Mouse (Mus musculus): ENCODE results near the gene Ssc5d.
"Not testable (repeated sequence)": the region's sequence is repeated elsewhere in the genome, so short reads cannot be mapped to it uniquely, and the experiment has no call there.

Ssc5d gene

DNA sequence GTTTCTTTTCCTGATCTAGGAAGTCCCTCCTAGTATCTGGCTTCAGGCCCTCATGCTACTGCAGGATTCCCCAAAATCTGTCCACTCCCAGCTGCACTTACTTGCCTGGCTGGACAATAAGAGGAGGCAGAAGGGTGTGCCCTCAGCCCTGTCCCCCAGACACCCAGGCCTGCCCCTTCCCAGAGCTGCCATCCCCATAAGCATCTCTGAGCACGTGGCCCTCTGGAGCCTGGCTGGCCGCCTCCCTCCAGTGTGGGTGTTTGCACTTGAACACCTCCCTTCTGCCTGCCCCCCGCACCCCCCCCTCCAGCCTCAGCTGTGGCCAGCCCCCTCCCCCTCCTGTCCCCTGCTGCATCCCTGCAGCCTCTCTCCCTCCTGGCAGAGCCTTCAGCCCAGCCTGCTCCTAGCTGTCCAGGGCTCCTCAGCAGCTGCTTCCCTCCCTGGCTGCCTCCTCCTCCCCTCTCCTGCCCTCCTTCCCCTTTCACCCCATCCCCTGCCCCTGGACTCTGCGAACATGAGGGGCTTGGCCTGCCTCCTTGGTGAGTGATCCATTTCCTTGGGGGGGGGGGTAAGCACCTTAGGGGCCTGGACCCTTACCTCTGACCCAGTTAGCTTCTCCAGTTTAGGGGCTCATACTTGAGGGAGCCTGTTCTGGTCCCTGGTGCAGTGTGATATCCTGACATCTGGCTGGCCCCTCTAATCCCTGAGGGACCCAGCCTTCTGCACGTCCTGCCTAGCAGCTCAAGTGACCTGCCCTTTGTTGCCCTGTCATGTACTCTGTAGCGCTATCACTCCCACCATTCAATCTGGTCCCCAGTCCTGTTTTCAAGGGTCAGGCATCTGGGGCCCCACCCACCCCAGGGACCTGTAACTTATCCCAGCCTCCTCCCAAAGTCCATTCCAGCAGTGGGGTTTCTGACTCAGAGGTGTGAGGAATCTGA is at the start of gene Ssc5d:
Gene Ssc5d, plus strand, starts transcription at position 345 of the 941 bp plus-strand sequence.
- DNase-seq (ENCODE audit: extremely low spot score, low spot score) = peak; percentile 62

DNA sequence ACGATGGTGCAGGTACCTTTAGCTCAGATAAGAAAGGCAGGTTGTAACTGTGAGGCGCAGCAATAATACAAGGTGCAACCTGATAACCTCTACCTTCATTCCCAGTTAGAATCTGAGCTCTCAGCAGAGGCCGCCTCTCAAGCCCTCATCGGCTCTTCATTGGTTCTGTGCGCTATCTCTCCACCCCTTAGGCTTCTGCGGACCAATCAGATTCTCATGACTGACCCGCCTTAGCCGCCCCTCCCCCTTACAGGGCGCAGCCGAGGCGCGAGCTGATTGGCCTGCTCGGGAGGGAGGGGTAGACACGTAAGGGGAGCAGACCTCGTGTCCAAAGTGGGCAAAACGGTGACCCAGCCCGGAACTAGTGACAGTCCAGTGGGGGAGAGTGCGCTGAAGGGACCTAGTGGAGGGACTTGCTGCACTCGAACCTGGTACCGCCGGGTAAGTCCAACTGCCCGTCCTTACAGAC is 48.8 kb upstream of the Ssc5d start, which contains the start of gene Isoc2a:
Gene Isoc2a, plus strand, starts transcription at position 401 of the 469 bp plus-strand sequence.
- DNase-seq (ENCODE audit: extremely low spot score, low spot score) = peak; percentile 90

DNA sequence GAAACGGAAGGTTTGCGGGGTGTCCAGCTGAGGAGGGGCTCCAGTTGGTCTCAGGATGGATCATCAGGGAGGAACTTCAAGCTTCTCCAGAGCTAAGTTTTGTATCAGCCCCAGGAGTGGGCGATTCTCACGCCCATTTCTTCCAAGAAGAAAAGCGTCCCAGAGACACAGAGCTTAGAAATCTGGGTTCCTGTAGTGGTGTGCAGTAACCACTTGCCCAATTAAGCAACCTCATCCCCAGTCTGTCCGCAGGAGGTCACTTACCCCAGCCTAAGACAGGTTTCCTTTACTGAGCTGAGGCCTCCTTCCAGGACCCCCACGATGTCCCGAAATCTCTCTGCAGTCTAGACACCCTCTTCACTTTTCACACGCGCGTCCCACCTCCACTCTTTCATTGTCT is 48.4 kb upstream of the Ssc5d start:
- DNase-seq (ENCODE audit: extremely low spot score, low spot score) = no peak

DNA sequence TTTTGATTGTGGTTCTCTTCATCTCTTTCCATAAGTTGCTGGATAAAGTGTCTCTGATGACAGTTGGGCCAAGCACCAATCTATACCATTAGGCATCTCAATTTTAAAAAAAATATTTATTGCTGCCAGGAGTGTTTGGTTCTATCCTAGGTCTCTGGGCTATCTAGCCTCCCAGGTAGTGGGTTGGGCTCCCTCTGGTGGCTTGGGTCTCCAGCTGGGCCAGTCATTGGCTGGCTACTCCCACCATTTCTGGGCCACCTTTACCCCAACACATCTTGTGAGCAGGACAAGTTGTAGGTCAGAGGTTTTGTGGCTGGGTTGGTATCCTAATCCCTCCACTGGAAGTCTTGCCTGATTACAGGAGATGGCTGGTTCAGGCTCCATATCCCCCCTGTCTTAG is 47.4 kb upstream of the Ssc5d start:
- no peak for DNase-seq (ENCODE audit: extremely low spot score, low spot score)

DNA sequence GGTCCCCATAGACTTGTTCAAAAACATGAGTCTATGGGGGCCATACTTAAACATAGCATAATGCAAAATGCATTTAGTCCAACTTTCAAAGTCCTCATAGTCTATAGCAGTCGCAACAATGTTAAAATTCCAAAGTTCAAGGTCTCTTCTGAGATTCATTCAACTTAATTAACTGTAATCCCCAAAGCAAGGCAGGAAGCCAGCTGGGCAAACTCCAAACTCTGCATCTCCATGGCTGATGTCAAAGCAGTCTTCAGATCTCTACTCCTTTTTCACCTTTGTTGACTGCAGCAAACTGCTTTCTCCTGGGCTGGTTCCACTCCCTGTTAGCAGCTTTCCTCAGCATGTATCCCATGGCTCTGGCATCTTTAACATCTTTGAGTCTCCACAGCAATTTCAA is 46.5 kb upstream of the Ssc5d start:
- DNase-seq (ENCODE audit: extremely low spot score, low spot score) = not testable (repeated sequence)

DNA sequence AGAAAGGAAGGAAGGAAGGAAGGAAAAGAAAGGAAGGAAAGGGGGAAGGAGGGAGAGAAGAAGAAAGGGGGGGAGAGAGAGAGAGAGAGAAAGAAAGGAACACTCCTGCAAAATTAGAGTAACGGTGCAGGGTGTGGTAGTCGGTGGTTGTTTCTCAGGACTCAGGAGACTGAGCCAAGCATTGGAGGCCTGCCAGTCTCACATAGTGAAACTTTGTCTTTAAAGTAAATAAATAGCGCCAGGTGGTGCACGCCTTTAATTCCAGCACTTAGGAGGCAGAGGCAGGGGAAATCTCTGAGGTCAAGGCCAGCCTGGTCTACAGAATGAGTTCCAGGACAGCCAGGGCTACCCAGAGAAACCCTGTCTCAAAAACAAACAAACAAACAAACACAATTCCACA is 38.9 kb upstream of the Ssc5d start:
- DNase-seq (ENCODE audit: extremely low spot score, low spot score) = no peak

DNA sequence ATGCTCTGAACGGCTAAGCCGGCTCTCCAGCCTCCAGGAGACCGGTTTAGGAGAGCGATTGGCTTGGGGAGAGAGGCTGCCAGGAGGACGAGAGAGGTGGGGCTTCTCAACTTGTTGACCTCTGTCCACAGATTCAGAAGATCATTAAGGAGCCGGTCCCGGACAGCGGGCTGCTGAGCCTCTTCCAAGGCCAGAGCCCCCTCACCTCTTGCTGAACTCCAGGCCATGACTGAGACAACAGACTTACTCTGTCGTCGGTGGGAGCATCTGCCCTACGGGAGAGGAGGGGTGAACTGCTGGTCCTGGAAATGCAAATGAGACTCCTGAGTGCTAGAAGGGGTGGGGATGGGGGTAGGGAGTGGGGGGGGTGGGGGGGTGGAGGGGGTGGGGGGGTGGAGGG is 30.4 kb upstream of the Ssc5d start:
- DNase-seq (ENCODE audit: extremely low spot score, low spot score) = no peak

DNA sequence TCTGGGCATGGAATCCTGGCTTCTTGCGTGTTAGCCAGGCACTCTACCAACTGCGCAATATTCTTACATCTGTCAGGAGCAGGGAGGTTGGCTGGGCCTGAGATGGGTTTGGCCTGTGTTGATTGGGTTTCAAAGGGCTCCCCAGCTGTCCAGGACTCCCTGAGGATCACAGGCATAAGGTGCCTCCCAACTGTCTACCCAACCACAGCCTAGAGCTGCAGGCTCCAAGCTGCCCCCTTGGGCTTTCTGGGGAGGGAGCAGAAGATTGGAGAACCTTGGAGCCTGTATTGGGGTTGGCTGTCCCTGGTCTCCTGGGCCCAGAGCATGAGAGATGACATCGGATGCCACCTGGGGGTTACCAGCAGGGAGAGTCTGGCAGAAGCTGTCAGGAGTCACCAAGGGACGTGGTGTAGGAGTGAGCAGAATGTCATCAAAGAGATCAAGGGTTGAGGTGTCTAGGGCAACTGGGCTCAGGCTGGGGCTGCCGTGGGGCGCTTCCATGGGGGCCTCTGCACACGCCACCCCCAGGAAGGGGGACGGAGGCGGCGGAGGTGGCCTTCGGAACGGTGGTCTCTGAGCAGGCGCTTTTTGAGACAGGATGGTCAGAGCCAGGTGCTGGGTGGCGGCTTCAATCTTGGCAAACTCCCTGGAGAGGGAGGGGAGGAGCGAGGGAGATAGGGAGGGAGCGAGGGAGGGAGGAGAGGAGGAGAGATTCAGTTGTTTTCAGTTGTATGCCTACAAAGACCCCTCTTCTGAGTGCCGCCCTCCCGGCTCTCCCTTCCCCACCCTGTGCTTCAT is 26.5 kb upstream of the Ssc5d start:
- no peak for DNase-seq (ENCODE audit: extremely low spot score, low spot score)

DNA sequence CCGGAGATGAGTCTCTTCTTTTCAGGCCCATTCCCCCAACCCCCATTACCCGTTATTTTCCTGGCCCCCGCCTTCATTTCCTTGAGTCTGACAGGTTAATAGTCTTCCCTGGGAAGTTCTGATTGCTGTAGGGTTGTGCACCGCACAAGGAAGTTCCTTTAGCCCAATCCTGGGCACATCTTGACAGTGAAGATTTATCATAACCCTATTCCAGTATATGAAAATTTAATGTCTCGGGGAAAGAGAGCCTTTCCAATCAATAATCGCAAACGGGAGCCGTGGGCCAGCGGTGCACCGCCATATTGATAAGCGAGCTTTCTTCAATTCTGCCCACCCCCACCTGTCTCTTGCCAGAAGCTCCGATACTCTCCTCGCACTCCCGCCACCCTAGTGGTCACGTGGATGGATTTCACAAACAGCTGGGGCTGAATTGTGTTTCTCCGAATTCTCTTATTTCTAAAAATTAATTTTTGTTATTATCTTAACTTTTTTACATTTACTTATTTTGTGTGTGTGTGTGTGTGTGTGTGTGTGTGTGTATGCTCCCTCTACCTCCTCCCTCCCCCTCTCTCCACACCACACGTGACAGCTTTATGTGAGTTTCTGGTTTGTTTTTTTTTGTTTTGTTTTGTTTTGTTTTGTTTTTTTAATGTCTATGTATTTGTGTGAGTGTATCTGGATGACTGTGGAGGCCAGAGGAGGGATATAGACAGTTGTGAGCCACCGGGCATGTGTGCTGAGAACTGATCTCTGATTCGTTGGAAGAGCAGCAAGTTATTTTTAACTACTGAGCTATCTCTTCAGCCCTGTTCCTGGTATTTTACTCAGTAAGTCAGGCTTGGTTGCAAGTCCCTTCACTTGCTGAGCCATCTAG is 25.7 kb upstream of the Ssc5d start:
- peak; percentile 31 for DNase-seq (ENCODE audit: extremely low spot score, low spot score)

DNA sequence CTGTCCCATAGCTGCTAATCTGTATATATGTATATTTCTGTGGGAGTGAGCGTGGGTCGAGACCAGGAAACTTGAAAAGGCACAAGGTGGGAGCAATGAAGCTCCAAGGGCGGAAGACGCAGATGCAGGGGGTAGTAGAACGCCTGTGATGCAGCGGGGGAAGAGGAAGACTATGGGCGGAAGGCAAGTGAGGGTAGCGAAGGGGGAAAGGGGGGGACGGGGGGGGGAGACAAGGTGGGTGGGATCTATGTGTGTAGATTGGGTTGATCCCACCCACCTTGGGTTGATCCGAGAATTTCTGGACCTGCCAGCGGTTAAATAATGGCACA is 25.1 kb upstream of the Ssc5d start:
- DNase-seq (ENCODE audit: extremely low spot score, low spot score) = no peak

DNA sequence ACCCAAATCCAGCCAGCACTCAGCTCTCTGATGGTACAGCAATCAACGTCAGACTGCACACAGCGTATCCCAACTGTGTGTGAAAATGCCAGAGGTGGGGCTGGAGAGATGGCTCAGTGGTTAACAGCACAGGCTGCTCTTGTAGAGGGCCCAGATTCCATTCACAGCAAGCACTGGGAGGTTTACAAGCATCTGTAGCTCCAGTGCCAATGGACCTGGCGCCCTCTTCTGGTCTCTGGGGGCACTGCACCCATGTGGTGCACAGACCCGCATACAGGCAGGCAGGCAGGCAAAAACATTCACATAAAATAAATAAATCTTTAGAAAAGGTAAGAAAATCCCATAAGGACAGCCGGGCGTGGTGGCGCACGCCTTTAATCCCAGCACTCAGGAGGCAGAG is 24.4 kb upstream of the Ssc5d start:
- DNase-seq (ENCODE audit: extremely low spot score, low spot score) = peak; percentile 38

DNA sequence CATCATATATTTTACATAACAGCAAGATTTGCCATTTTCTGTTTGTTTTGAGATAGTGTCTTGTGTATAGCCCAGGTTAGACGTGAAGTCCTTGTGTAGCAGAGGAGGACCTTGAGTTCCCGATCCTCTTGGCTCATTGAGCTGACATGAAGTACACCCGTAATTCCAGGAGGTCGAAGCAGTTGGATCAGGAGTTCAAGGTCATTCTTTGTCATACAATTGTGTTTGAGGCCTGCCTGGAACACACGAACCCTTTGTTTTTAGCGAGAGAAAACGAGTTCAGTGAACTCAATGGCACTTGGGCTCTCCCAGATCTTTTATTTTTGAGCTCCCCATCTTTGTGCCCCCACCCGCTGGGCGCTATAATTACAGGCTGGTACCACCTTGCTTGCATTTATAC is 23.2 kb upstream of the Ssc5d start:
- DNase-seq (ENCODE audit: extremely low spot score, low spot score) = no peak

DNA sequence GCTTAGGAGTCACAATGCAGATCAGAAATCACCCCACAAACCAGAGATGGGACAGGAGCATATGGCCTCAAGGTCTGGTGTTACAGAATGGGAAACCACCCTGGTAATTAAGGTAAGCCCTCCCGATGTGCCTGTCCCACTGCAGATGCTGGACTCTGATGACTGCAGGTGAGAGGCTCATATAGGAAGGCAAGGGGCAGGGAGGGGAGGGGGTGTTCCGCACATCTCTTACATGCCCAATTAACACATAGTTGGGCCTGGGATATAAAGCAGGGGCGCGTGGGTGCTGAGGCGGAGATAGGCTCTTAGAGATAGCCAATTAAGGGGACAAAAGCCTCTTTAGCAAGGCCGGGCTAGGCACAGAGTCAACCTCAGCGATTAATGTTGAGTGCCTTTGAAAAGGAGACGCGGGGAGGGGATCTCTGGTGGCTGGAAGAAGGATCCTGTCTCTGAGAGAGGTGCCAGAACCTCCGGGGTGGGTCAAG is 19.1 kb upstream of the Ssc5d start, which contains the start of gene Gm36210:
Gene Gm36210, minus strand, starts transcription at position 51 of the 485 bp plus-strand sequence.
- no peak for DNase-seq (ENCODE audit: extremely low spot score, low spot score)

DNA sequence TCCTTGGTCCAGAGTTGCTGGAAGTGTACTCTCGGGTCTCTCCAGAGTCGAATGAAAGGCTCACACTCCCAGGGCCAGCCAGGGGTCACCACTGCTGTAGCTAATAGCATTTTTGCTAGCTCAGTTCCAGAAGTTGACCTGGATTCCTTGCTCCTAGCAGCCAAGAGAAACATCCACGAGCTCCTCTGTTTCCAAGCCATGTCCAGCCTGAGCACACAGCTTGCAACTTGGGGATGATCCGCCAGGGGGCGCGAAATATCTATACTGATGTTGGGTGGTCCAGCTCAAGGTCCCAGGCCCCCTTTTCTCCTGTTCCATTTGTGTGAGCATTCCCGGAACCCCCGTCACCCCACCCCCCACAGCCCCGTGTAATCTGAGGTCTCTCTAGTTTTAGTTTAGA is 14.0 kb upstream of the Ssc5d start:
- peak; percentile 70 for DNase-seq (ENCODE audit: extremely low spot score, low spot score)

DNA sequence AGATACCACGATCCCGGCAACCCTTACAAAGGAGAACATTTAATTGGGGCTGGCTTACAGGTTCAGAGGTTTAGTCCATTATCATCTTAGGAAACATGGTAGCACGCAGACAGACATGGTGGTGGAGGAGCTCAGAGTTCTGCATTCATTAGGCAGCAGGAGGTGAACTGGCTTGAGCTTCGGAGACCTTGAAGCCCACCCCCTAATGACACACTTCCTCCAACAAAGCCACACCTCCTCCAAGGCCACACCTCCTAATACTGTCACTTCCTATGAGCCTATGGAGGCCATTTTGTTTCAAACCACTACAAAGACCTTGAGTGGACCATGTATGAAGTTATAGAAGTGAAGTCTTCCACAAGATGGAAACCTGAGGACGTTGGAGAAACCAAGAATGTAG is 13.3 kb upstream of the Ssc5d start:
- no peak for DNase-seq (ENCODE audit: extremely low spot score, low spot score)

DNA sequence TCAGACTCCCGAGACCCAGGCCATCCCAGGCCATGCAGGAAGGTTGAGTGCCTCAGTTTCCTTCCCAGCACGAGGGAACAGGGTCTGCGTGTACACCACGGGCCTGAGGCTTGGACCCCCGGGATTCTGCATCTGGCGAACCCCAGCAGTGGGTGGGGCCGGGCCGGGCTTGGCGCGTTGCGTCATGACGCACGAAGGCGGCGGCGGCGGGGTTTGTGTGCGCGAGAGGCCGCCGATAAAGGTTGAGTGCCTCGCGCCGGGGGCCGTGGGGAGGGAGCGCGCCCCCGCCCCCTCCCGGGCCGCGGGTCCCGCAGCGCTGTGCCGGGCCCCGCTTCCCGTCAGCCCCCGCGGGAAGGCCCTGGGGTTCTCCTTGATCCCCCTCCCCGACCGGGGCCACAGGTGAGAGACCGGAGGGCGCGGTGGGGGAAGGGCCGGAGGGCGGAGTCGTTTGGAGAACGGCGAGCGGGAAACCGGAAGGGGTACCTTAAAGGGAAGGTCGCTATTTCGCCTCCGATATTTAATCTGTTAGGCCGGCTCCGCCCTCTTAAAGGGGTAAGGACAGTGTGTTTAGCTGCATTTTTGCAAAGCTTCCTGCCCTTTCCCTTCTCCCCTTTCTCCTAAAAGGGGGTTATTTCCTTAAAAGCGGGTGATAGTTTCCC is 10.4 kb upstream of the Ssc5d start, which contains the start of gene Zfp628:
Gene Zfp628, plus strand, starts transcription at position 211 of the 659 bp plus-strand sequence.
- peak; percentile 98 for DNase-seq (ENCODE audit: extremely low spot score, low spot score)

DNA sequence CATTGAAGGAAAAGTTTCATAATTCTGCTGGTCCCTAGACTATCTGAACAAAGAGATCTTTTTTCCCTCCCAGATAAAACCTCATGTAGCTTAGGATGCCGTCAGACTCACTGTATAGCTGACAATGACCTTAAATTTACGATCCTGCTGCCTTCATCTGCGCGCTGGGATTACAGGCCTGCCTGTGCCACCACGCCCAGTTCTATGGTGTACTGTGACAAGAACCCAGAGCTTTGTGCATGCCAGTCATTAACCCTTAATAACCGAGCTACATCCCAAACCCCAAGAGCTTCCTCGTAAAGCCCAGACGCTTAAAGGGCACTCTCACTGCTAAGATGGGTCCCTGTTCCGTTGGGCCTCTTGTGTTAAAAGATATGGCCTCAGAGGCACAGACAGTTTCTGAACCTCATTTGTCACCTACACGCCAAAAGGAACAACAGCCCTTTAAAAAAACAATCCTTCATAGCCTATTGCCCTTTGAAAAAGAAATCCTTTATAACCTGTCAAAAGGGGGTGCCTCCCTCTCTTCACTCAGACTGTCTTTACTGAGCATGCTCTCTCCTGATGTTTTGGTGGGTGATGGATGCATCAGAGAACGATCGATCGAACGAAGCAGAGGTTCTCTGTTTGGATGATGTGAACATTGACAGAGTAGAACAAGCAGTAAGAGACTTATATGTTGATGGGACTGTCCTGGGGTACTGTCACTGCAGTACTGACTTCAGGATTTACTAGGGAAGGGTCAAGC is 9.7 kb upstream of the Ssc5d start:
- DNase-seq (ENCODE audit: extremely low spot score, low spot score) = peak; percentile 37

DNA sequence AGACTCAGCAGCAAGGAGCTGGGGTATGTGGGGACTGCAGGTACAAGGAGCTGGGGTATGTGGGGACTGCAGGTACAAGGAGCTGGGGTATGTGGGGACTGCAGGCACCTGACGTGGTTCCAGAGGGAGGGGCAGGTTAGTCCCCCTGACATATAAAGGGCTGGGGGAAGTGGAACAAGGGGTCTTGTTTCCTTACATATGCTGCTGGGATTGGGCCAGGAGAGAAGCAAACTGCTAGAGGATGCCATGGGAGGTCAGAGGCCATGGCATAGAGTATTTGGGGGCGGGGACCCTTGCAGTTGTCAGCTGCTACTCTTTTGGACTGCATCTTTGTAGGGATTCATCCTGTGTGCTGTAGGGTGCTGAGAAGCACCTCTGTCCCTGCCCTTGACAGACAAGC is 8.1 kb upstream of the Ssc5d start:
- DNase-seq (ENCODE audit: extremely low spot score, low spot score) = no peak

DNA sequence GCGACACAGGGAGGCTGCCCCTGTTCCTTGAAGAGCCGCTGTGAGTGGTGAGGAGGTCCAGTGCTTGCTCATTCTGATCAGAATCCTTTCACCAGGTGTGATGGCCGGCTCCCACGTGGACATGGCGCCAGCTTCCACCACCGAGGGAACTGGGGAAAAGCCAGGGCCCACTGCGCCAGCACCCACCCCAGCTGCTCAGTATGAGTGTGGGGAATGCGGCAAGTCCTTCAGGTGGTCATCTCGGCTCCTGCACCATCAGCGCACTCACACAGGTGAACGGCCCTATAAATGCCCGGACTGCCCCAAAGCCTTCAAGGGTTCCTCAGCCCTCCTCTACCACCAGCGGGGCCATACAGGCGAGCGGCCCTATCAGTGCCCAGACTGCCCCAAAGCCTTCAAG is 6.9 kb upstream of the Ssc5d start:
- DNase-seq (ENCODE audit: extremely low spot score, low spot score) = no peak

DNA sequence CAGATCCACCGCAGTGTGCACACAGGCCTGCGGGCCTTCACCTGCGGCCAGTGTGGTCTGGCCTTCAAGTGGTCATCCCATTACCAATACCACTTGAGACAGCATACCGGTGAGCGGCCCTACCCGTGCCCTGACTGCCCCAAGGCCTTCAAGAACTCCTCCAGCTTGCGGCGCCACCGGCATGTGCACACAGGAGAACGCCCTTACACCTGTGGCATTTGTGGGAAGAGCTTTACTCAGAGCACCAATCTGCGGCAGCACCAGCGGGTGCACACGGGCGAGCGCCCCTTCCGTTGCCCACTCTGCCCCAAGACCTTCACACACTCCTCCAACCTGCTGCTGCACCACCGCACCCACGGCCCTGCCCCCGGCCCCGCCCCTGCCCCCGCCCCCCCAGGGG is 6.5 kb upstream of the Ssc5d start:
- DNase-seq (ENCODE audit: extremely low spot score, low spot score) = no peak
